Mouse (Mus musculus) G1E (cell line): ENCODE results near the gene Sema4a. TPM values are rescaled to one million over a fixed set of nuclear protein-coding genes. Genes with fewer than 3 reads are reported as not detected.

Source experiments
- ATAC-seq: 2 replicates; pipeline ENCODE4 v1.8.0; 2016; ENCODE audit warnings: mild to moderate bottlenecking; ENCODE audit not compliant: insufficient number of reproducible peaks, poor library complexity, low FRiP score, severe bottlenecking; ENCODE audit errors: extremely low read depth
- DNase-seq: peaks from one replicate; pipeline ENCODE4 v3.0.0; 2012; ENCODE audit warnings: low spot score
- H3K27me3 ChIP-seq: 2 replicates; pipeline ENCODE4 v1.6.1; 2012; ENCODE audit warnings: mild to moderate bottlenecking, low read length, inconsistent platforms; ENCODE audit not compliant: insufficient read depth
- H3K36me3 ChIP-seq: replicated peaks from 2 replicates; pipeline ENCODE3; 2012; ENCODE audit warnings: mild to moderate bottlenecking, inconsistent platforms
- H3K4me1 ChIP-seq: 2 replicates; pipeline ENCODE4 v1.6.1; 2012; ENCODE audit warnings: low read depth, low read length, inconsistent platforms, mixed read lengths; ENCODE audit not compliant: insufficient read depth
- H3K4me3 ChIP-seq: 2 replicates; pipeline ENCODE4 v1.5.1; 2012; ENCODE audit warnings: low read depth, mild to moderate bottlenecking, inconsistent platforms, low read length, moderate library complexity, mixed read lengths
- H3K9me3 ChIP-seq: replicated peaks from 2 replicates; pipeline ENCODE4 v1.6.1; 2012; ENCODE audit warnings: inconsistent platforms
- CTCF ChIP-seq: IDR thresholded peaks from 2 replicates; pipeline ENCODE4 v1.5.1; 2012; ENCODE audit warnings: low read depth, low read length, inconsistent platforms, mixed read lengths
- GATA1 ChIP-seq: IDR thresholded peaks from 2 replicates; pipeline ENCODE4 v1.6.1; 2012; ENCODE audit warnings: borderline replicate concordance, low read length, inconsistent platforms, mixed read lengths
- GATA2 ChIP-seq: IDR thresholded peaks from 2 replicates; pipeline ENCODE4 v1.6.1; 2012; ENCODE audit warnings: low read depth, low read length, inconsistent platforms, borderline replicate concordance
- POLR2AphosphoS5 ChIP-seq: IDR thresholded peaks from 2 replicates; pipeline ENCODE4 v1.6.1; 2012; ENCODE audit warnings: low read depth, low read length, inconsistent platforms; ENCODE audit not compliant: insufficient replicate concordance
- TAL1 ChIP-seq: conservative IDR thresholded peaks from 2 replicates; pipeline ENCODE4 v1.6.1; 2012; ENCODE audit warnings: low read depth, low read length, inconsistent platforms, mixed read lengths
- polyA plus RNA-seq: library from polyadenylated mRNA; stranded (reverse); fragments of >175 nt; gene quantifications from 2 replicates; pipeline ENCODE4 v1.2.3, GENCODE M21; 2012
- total RNA-seq, 2 experiments: library from RNA; stranded (forward) in 1 of 2; stranded (reverse) in 1 of 2; fragments of 200-1000 nt in 1 of 2; fragments of >200 nt in 1 of 2; fragmentation: Nextera tagmentation in 1 of 2; gene quantifications; 2 replicates each; pipeline ENCODE4 v1.2.3; 2014 to 2017

Sema4a gene
- total RNA-seq (2014; fragmentation: Nextera tagmentation) (1.1 TPM in 1 of 2 replicates, not detected in the other), total RNA-seq (2017) (0.23 and 0.66 TPM in 2 replicates), polyA plus RNA-seq (1.3 and 1.7 TPM in 2 replicates)

DNA sequence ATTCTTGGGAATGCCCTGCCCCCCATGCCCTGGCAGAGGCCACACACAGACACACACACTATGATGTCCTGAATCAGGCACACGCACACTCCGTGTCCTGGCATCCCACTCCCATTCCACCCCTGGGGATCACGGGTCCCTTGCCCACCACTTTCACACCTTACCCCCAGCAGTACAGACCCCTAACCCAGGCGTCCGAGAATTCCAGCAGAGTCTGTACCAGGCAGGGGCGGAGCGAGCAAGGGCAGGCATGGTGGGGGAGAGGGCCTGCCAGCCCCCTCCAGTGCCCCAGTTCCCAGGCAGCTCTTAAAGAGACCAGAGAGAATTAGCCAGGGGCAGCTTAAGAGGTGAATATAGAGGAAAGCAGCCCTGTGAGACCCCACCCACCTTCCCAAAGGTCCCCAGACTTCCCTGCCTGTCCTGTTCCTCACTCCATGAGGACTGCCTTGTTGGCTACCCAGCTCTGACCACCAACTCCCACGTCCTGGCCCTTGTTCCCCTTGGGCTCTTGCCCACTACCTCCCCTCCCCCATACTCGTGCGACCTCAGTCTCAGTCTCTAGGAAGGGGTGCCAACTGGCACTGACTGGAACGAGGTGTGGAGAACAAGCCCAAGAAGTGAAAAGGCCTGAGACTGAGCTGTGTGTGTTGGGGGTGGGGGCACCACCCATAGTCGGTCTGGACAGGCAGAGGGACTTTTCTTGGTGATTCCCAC is at the start of gene Sema4a:
TSS of gene Sema4a (minus strand) at position 200 of the 714 bp plus-strand sequence.
- Histone ChIP-seq H3K27me3 (peaks cover 55% of the 10 kb centered on the region), H3K4me1 (peaks cover 34% of the 10 kb centered on the region), H3K4me3 (no peak within 1 kb of the TSS), H3K36me3 (no peaks in the 10 kb centered on the region), H3K9me3 (no peaks in the 10 kb centered on the region)
- ATAC-seq (no peak), DNase-seq (no peak)
- no peak for TF ChIP-seq GATA1
- no peak for TF ChIP-seq GATA2
- TF ChIP-seq CTCF, result no peak
- no peak for TF ChIP-seq TAL1
- no peak for TF ChIP-seq POLR2AphosphoS5

DNA sequence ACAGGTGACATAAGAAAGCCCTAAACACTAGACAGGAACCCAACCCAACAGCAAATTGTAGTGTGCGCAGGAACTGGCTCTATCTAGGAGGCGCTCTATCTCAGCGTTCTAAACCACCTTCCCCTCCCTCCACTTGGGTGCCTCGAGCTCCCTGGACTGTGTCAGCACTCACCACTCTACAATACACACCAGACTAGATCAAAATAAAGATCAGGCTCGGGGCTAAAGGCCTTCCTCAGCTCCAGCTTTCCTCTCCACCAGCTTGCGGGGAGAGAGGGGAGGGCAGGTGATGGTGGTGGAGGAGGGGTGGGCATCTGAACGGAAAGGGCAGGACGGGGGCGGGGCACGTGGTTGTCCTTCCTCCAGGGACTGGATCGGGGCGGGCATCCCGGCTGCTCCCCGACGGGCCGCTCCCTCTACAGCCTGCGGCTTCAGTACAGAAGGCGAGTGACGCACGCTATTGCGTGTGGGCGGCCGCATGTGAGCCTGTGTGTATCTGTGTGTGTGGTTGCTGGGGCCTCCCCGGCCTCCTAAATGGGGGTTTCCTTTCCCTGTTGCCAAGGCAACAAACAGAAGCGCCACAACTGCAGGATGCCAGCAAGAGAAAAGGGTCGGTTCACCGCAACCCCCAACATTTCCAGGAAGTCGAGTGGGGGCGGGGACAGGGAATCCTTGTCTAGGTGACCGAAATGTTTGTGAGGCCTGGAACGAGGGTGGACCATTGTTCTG is 48.9 kb upstream of the Sema4a start, which contains the start of gene Lmna:
TSS of gene Lmna (minus strand) at position 265 of the 729 bp plus-strand sequence.
- Histone ChIP-seq H3K9me3 (no peaks in the 10 kb centered on the region), H3K4me3 (peak within 1 kb of the TSS; percentile 70), H3K27me3 (no peaks in the 10 kb centered on the region), H3K4me1 (peaks cover 99% of the 10 kb centered on the region), H3K36me3 (peaks cover 7% of the 10 kb centered on the region)
- TF ChIP-seq CTCF (0 out of 2 replicates have a peak, but pooled peaks have one; percentile 14), POLR2AphosphoS5 (no peak), GATA2 (no peak), TAL1 (no peak)
- peak; percentile 87 for ATAC-seq
- DNase-seq, result peak; percentile 83

DNA sequence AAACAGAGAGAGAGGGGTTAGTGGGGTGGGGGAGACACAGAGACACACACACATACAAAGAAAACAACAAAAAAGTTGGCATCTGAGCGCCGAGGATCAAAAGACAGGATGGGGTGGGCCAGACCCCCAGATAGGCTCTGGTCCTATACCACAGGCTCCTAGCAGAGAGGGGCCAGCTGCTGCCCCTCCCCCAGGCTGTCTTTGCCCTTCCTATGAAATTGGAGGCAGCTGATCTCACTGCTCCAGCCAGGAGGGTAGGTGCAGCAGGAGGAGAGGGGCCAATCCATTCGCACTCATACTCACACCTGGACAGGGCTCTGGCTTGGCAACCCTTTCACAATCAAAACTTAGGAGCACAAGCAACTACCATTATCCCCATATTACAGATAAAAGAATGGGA is 48.3 kb upstream of the Sema4a start:
- no peaks in the 10 kb centered on the region for H3K27me3 ChIP-seq
- TF ChIP-seq TAL1, result no peak
- TF ChIP-seq GATA1, result no peak
- TF ChIP-seq POLR2AphosphoS5, result no peak
- no peak for TF ChIP-seq GATA2
- TF ChIP-seq CTCF, result no peak
- peak overlapping the region; percentile 70 for H3K4me3 ChIP-seq
- peaks cover 97% of the 10 kb centered on the region for H3K4me1 ChIP-seq
- ATAC-seq, result no peak
- H3K36me3 ChIP-seq, result peaks cover 7% of the 10 kb centered on the region
- no peak for DNase-seq
- H3K9me3 ChIP-seq, result no peaks in the 10 kb centered on the region

DNA sequence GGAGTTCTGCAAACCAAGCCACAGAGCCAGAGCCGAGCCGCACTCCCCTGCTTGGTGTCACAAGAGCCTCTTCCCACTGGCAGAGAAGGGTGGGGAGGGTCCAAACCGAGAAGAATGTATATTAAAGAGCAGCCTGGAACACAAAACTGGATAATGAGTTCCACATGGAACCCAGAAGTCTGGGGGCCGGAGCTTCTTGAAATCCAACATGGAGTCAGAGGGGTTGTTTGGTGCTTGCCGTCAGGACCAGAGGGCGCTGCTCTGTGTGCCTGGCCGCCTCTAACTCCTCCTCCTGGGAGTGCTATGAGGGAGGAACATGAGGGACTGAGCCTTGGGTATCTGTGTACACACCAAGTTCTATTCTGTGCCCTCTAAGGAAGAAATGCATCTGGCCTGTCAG is 44.8 kb upstream of the Sema4a start:
- Histone ChIP-seq H3K4me1 (peaks cover 96% of the 10 kb centered on the region), H3K4me3 (no peak overlapping the region), H3K9me3 (no peaks in the 10 kb centered on the region), H3K36me3 (peaks cover 11% of the 10 kb centered on the region), H3K27me3 (no peaks in the 10 kb centered on the region)
- no peak for TF ChIP-seq POLR2AphosphoS5
- no peak for TF ChIP-seq CTCF
- TF ChIP-seq GATA2, result no peak
- no peak for TF ChIP-seq GATA1
- TF ChIP-seq TAL1, result no peak
- no peak for ATAC-seq
- DNase-seq, result no peak

DNA sequence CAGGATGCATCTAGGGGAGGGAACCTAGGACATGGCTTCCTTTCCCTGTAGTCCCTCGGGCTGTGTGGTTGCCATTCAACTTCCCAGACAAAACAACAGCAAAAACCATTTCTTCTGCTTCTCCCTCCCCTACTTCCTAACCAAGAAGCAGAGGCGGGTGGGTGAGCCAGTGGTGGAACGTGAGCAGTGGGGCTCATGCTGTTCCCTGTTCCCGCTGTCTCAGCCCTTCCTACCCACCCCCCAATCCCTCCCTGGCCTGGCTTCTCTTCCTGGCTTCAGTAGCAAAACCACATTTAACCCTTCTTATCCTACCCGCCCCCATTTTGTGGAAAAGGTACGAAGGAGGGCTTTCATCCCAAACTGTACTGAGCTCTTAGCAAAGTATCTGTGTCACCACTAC is 44.1 kb upstream of the Sema4a start:
- no peak for TF ChIP-seq CTCF
- no peak for TF ChIP-seq GATA1
- TF ChIP-seq TAL1, result no peak
- no peak for TF ChIP-seq GATA2
- TF ChIP-seq POLR2AphosphoS5, result no peak
- DNase-seq (no peak), ATAC-seq (no peak)
- H3K4me3 ChIP-seq, result no peak overlapping the region
- H3K9me3 ChIP-seq, result no peaks in the 10 kb centered on the region
- peaks cover 96% of the 10 kb centered on the region for H3K4me1 ChIP-seq
- peaks cover 17% of the 10 kb centered on the region for H3K36me3 ChIP-seq
- H3K27me3 ChIP-seq, result no peaks in the 10 kb centered on the region

DNA sequence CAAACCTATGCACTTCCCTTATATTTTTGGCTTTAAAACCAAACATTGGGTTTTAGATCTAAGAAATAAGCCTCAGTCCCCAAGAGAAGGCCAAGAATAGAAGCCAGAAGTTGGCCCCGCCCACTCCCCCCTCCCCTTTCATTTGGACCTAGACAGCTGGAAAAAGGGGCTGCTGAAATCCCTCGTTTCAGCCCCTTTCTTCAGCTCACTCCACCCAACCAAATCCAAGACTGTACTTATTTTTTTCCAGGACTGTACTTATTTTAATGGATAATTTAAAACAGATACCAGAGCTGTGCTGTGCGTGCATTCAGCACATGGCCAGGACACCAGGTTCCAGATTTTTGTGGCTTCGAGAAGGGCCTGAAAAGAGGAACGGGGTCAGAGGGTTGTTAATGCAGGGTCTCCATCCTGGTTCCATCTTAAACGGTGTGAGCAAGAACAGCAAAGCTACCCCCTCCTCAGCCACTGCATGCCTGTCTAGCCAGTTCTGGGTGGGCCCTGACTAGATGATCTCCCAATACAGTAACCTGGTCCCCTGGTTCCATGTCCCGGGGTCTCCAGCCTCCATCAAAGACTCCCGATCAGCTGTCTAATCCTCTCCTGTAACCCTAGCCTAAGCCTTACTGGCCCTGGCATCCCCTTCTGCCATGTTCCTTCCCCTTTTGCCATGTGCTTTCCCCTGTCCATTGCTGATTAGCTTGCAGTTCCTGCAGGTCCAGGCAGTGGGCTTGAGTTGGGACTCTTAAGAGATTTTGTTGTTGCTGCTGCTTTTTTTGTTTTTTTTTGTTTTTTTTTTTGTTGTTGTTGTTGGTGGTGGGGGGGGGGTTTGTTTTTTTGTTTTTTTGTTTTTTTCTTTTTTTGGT is 43.1 kb upstream of the Sema4a start:
- no peak overlapping the region for H3K4me3 ChIP-seq
- H3K27me3 ChIP-seq, result no peaks in the 10 kb centered on the region
- ATAC-seq (no peak), DNase-seq (no peak)
- TF ChIP-seq POLR2AphosphoS5 (no peak), TAL1 (no peak), GATA1 (no peak), CTCF (no peak)
- peaks cover 95% of the 10 kb centered on the region for H3K4me1 ChIP-seq
- H3K9me3 ChIP-seq, result no peaks in the 10 kb centered on the region
- H3K36me3 ChIP-seq, result peaks cover 26% of the 10 kb centered on the region
